Comparison of ENCODE assay signal across 9 mouse cellular contexts in genomic region chr9:63959933-63960828, GRCm38 (mm10).
A peak's percentile ranks its signal among the peaks of the same experiment; 100 is the strongest.
DNase-seq lines count a peak whose midpoint lies in the region; ATAC-seq and TF ChIP-seq lines count a peak whose summit lies in the region.
"Had no signal": no experiment of that assay in that cellular context is flagged by ENCODE, and none has a peak within 500 bp of the region (broad histone marks: within the 10 kb centered on the region; RNA-seq: fewer than 3 reads in every experiment).

No protein-coding gene starts in this region.

- H3K36me3 ChIP-seq in E14TG2a.4 (ENCODE audit: insufficient read depth, low read length): no peaks in the 10 kb centered on the region
- no peaks in the 10 kb centered on the region for H3K36me3 ChIP-seq in limb, embryonic 11.5 days (ENCODE audit: control insufficient read depth, insufficient read depth, low read length)
- H3K36me3 ChIP-seq in neural tube, embryonic 11.5 days (ENCODE audit: control insufficient read depth, insufficient read depth, low read length): no peaks in the 10 kb centered on the region
- H3K36me3 ChIP-seq: G1E had no signal

- no peak for ATAC-seq in limb, embryonic 11.5 days (ENCODE audit: insufficient number of reproducible peaks, low FRiP score, low TSS enrichment, low read depth)
- no peak for ATAC-seq in neural tube, embryonic 11.5 days (ENCODE audit: insufficient read depth, low FRiP score, low TSS enrichment)

- H3K27me3 ChIP-seq in E14TG2a.4 (ENCODE audit: insufficient read depth, low read length): no peaks in the 10 kb centered on the region
- no peaks in the 10 kb centered on the region for H3K27me3 ChIP-seq in limb, embryonic 11.5 days (ENCODE audit: control insufficient read depth, insufficient read depth, low read length)
- H3K27me3 ChIP-seq in neural tube, embryonic 11.5 days (ENCODE audit: control insufficient read depth, insufficient read depth, low read length): no peaks in the 10 kb centered on the region

- peak; percentile 85 for DNase-seq in embryo, embryonic 11 days
- peak; percentile 52 for DNase-seq in heart, postnatal 4 days
- DNase-seq in limb, embryonic 11.5 days (ENCODE audit: low spot score): peak; percentile 80
- peak; percentile 59 for DNase-seq in neural tube, embryonic 11.5 days (ENCODE audit: low spot score)
- DNase-seq in left cerebral cortex, adult 11 months (ENCODE audit: low spot score): no peak
- DNase-seq in gastrocnemius, postnatal 10 days: no peak
- DNase-seq in cerebellum, adult 11-12 months: no peak

- TF ChIP-seq CTCF in E14TG2a.4 (conservative IDR thresholded peaks at IDR 0.05; ENCODE audit: low read length): no peak

- no peaks in the 10 kb centered on the region for H3K9me3 ChIP-seq in E14TG2a.4 (ENCODE audit: low read length)
- H3K9me3 ChIP-seq in limb, embryonic 11.5 days (ENCODE audit: control insufficient read depth, low read length): no peaks in the 10 kb centered on the region
- H3K9me3 ChIP-seq in neural tube, embryonic 11.5 days (ENCODE audit: control insufficient read depth, low read length): no peaks in the 10 kb centered on the region
- H3K9me3 ChIP-seq: G1E had no signal

- H3K27ac ChIP-seq in limb, embryonic 11.5 days (replicated peaks; ENCODE audit: low read depth, low read length): peak overlapping the region; percentile 94
- H3K27ac ChIP-seq in neural tube, embryonic 11.5 days (ENCODE audit: low read depth, low read length): peak overlapping the region; percentile 42

- H3K9ac ChIP-seq in limb, embryonic 11.5 days (ENCODE audit: low read length): peak overlapping the region; percentile 49
- peak overlapping the region; percentile 48 for H3K9ac ChIP-seq in neural tube, embryonic 11.5 days (ENCODE audit: low read length)

- WGBS in limb, embryonic 11.5 days: 0% methylated on average over 21 of the region's 21 CpGs
- WGBS in neural tube, embryonic 11.5 days: 2% methylated on average over 21 of the region's 21 CpGs

- peak overlapping the region; percentile 36 for H3K4me2 ChIP-seq in limb, embryonic 11.5 days (ENCODE audit: low read depth, severe bottlenecking)
- H3K4me2 ChIP-seq in neural tube, embryonic 11.5 days (ENCODE audit: low read depth): peak overlapping the region; percentile 24

- peak overlapping the region; percentile 29 for H3K4me3 ChIP-seq in E14TG2a.4 (replicated peaks; ENCODE audit: low read length)
- no peak overlapping the region for H3K4me3 ChIP-seq in limb, embryonic 11.5 days (ENCODE audit: low read depth, low read length)
- H3K4me3 ChIP-seq in neural tube, embryonic 11.5 days (ENCODE audit: low read depth, low read length): no peak overlapping the region

- peaks cover 85% of the 10 kb centered on the region for H3K4me1 ChIP-seq in E14TG2a.4 (replicated peaks; ENCODE audit: low read depth, low read length)
- peaks cover 73% of the 10 kb centered on the region for H3K4me1 ChIP-seq in limb, embryonic 11.5 days (ENCODE audit: control insufficient read depth, insufficient read depth, low read length)
- peaks cover 35% of the 10 kb centered on the region for H3K4me1 ChIP-seq in neural tube, embryonic 11.5 days (ENCODE audit: control insufficient read depth, insufficient read depth, low read length)

Comparison
In these comparisons a context has a peak if more than half of its experiments do, and no peak if none do; other contexts are left out.
1. DNase-seq: peak in embryo, embryonic 11 days (single experiment), heart, postnatal 4 days (single experiment), limb, embryonic 11.5 days (single experiment) and neural tube, embryonic 11.5 days (single experiment); none in left cerebral cortex, adult 11 months (single experiment), gastrocnemius, postnatal 10 days (single experiment) and cerebellum, adult 11-12 months (single experiment).